Mouse (Mus musculus): ENCODE measurements around the gene Khdc1b. TPM values are rescaled to one million over a fixed set of nuclear protein-coding genes. Genes with fewer than 3 reads are reported as not detected.
"Not testable (repeated sequence)": the region's sequence is repeated elsewhere in the genome, so short reads cannot be mapped to it uniquely, and the experiment has no call there.

Gene Khdc1b
- polyA plus RNA-seq (2014; fragmentation: Nextera tagmentation; extraction: Ambion mirVana), result 0.12 TPM in 2 replicates

DNA sequence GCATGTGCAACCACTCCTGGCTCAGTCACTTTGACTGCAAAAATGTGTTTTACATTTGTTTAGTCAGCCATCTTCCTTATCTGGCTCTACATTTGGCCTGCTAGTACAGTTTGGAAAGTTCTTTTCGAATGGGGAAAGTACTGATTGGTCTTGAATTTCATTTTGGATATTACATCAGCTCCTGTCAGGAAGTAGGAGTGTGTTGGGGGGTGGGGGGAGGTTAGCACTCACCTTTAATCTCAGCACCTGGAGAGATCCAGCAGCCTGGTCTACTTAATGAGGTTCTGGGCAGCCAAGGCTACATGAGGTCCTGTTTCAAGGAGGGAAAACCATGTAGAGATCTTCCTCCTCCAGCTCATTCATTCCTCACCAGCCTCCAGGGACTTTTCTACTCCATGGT, at the start of gene Khdc1b:
TSS of gene Khdc1b (plus strand) at position 301 of the 400 bp plus-strand sequence.
- no peaks in the 10 kb centered on the region for H3K27me3 ChIP-seq (ENCODE audit: control insufficient read depth, insufficient read depth, low read length)
- H3K9ac ChIP-seq (replicated peaks; ENCODE audit: low read length), result no peak within 1 kb of the TSS
- H3K36me3 ChIP-seq (ENCODE audit: control insufficient read depth, insufficient read depth, low read length), result no peaks in the 10 kb centered on the region
- no peak within 1 kb of the TSS for H3K27ac ChIP-seq (replicated peaks; ENCODE audit: low read depth, low read length)
- no peak within 1 kb of the TSS for H3K4me2 ChIP-seq (ENCODE audit: low read length)
- ATAC-seq (ENCODE audit: low FRiP score, low TSS enrichment) (no peak), DNase-seq (no peak)
- WGBS, result 93% methylated on average over 1 of the region's 1 CpGs
- H3K4me1 ChIP-seq (ENCODE audit: control insufficient read depth, insufficient read depth, low read length), result no peaks in the 10 kb centered on the region
- no peaks in the 10 kb centered on the region for H3K9me3 ChIP-seq (ENCODE audit: control insufficient read depth, low read length)
- H3K4me3 ChIP-seq (replicated peaks; ENCODE audit: low read depth, low read length), result no peak within 1 kb of the TSS

- no peak overlapping the region for H3K27ac ChIP-seq (replicated peaks; ENCODE audit: low read depth, low read length)
- no peaks in the 10 kb centered on the region for H3K36me3 ChIP-seq (ENCODE audit: control insufficient read depth, insufficient read depth, low read length)
- DNase-seq, result no peak
- no peak for ATAC-seq (ENCODE audit: low FRiP score, low TSS enrichment)
- H3K9ac ChIP-seq (replicated peaks; ENCODE audit: low read length), result no peak overlapping the region
- no peaks in the 10 kb centered on the region for H3K9me3 ChIP-seq (ENCODE audit: control insufficient read depth, low read length)
- H3K4me3 ChIP-seq (replicated peaks; ENCODE audit: low read depth, low read length), result no peak overlapping the region
- H3K27me3 ChIP-seq (ENCODE audit: control insufficient read depth, insufficient read depth, low read length), result no peaks in the 10 kb centered on the region
- no peaks in the 10 kb centered on the region for H3K4me1 ChIP-seq (ENCODE audit: control insufficient read depth, insufficient read depth, low read length)
- no peak overlapping the region for H3K4me2 ChIP-seq (ENCODE audit: low read length)
Observed at GRCm38 (mm10) chr1:21335836-21336235, 47.5 kb upstream of the Khdc1b start.

DNA sequence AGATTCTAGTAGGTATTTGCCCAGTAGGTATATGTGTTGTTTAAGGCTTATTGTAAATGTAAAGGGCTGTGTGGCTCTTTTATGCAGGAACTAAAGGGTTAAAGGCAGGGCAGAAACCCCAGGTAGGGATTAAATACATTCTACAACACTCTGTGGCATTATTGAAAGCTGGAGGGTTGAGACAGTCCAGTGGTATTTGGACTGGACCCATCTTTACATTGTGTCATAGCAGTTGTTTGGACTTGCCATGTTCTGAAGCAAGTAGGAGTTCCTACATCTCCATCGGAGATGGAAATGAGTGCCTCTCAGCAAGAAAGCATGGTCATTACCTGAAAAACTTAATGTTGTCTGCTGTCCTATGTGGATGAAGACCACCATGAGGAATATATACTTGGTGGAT, 42.6 kb upstream of the Khdc1b start:
- H3K27ac ChIP-seq (replicated peaks; ENCODE audit: low read depth, low read length), result no peak overlapping the region
- H3K4me2 ChIP-seq (ENCODE audit: low read length), result no peak overlapping the region
- 100% methylated on average over 1 of the region's 1 CpGs for WGBS
- no peak for ATAC-seq (ENCODE audit: low FRiP score, low TSS enrichment)
- no peaks in the 10 kb centered on the region for H3K4me1 ChIP-seq (ENCODE audit: control insufficient read depth, insufficient read depth, low read length)
- no peaks in the 10 kb centered on the region for H3K27me3 ChIP-seq (ENCODE audit: control insufficient read depth, insufficient read depth, low read length)
- no peak overlapping the region for H3K4me3 ChIP-seq (replicated peaks; ENCODE audit: low read depth, low read length)
- DNase-seq, result no peak
- H3K36me3 ChIP-seq (ENCODE audit: control insufficient read depth, insufficient read depth, low read length), result no peaks in the 10 kb centered on the region
- H3K9me3 ChIP-seq (ENCODE audit: control insufficient read depth, low read length), result no peaks in the 10 kb centered on the region
- H3K9ac ChIP-seq (replicated peaks; ENCODE audit: low read length), result no peak overlapping the region

DNA sequence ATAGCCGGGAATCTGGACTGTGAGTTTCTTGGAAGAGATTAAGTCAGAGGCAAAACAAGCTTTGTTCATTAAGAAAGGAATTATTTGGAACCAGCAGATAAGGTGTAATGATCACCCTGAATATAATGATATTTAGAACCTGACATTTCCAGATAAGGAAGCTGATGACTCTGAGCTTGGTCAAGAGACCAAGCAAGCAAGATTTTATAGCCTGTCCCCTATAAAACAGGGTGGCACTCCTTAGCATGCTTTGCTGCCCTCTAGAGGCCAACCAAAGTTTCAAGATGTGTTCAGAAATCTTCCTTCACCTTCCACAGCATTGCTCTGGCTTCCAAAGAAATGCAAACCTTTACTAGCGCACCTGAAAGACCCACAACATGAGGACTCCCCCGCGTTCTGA, 39.1 kb upstream of the Khdc1b start:
- Histone ChIP-seq H3K27me3 (ENCODE audit: control insufficient read depth, insufficient read depth, low read length) (no peaks in the 10 kb centered on the region), H3K9me3 (ENCODE audit: control insufficient read depth, low read length) (no peaks in the 10 kb centered on the region), H3K36me3 (ENCODE audit: control insufficient read depth, insufficient read depth, low read length) (no peaks in the 10 kb centered on the region), H3K4me1 (ENCODE audit: control insufficient read depth, insufficient read depth, low read length) (no peaks in the 10 kb centered on the region), H3K27ac (replicated peaks; ENCODE audit: low read depth, low read length) (no peak overlapping the region), H3K4me3 (replicated peaks; ENCODE audit: low read depth, low read length) (no peak overlapping the region), H3K4me2 (ENCODE audit: low read length) (no peak overlapping the region), H3K9ac (replicated peaks; ENCODE audit: low read length) (no peak overlapping the region)
- DNase-seq, result peak; percentile 83
- WGBS, result 59% methylated on average over 4 of the region's 4 CpGs
- no peak for ATAC-seq (ENCODE audit: low FRiP score, low TSS enrichment)

DNA sequence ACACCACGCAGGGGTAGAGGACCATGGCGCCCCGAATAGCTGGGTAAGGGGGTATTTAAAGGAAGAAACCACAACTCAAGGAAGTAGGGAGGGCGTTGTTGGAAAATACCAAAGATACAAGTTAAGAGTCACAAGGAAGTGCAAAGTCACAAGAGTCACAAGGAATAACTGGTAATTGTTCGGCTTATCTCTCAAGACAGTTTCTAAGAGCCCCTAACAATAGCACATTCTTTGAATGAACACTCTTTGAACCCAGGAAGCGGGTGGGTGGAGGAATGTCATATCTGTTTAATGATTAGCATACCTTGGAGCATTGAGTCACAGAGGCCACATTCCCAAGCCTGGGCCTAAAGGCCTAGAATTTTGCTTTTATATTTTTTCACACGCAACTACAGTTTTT, 38.6 kb upstream of the Khdc1b start:
- H3K4me2 ChIP-seq (ENCODE audit: low read length); H3K27ac ChIP-seq (replicated peaks; ENCODE audit: low read depth, low read length); H3K36me3 ChIP-seq (ENCODE audit: control insufficient read depth, insufficient read depth, low read length); H3K9ac ChIP-seq (replicated peaks; ENCODE audit: low read length); H3K9me3 ChIP-seq (ENCODE audit: control insufficient read depth, low read length); H3K27me3 ChIP-seq (ENCODE audit: control insufficient read depth, insufficient read depth, low read length); H3K4me1 ChIP-seq (ENCODE audit: control insufficient read depth, insufficient read depth, low read length); H3K4me3 ChIP-seq (replicated peaks; ENCODE audit: low read depth, low read length); ATAC-seq (ENCODE audit: low FRiP score, low TSS enrichment); DNase-seq: not testable (repeated sequence)
- 92% methylated on average over 7 of the region's 7 CpGs for WGBS

DNA sequence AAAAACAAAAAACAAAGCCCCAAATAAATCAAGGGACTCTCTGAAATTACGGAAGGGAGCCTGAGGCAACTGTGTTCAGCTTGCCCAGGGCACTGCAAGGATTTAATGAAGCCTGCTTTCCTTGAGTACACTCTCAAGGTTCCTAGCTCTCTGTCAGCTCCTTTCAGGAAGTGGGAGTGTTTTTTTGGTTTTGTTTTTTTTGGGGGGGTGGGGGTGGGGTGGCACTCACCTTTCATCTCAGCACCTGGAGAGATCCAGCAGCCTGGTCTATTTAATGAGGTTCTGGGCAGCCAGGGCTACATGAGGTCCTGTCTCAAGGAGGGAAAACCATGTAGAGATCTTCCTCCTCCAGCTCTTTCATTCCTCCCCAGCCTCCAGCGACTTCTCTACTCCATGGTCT, 34.0 kb upstream of the Khdc1b start, which contains the start of gene Khdc1a:
TSS of gene Khdc1a (plus strand) at position 301 of the 400 bp plus-strand sequence.
- no peak for ATAC-seq (ENCODE audit: low FRiP score, low TSS enrichment)
- H3K27ac ChIP-seq (replicated peaks; ENCODE audit: low read depth, low read length), result no peak within 1 kb of the TSS
- H3K9me3 ChIP-seq (ENCODE audit: control insufficient read depth, low read length), result no peaks in the 10 kb centered on the region
- no peak within 1 kb of the TSS for H3K4me2 ChIP-seq (ENCODE audit: low read length)
- H3K27me3 ChIP-seq (ENCODE audit: control insufficient read depth, insufficient read depth, low read length), result no peaks in the 10 kb centered on the region
- 74% methylated on average over 2 of the region's 2 CpGs for WGBS
- H3K4me3 ChIP-seq (replicated peaks; ENCODE audit: low read depth, low read length), result no peak within 1 kb of the TSS
- H3K36me3 ChIP-seq (ENCODE audit: control insufficient read depth, insufficient read depth, low read length), result no peaks in the 10 kb centered on the region
- DNase-seq, result no peak
- no peak within 1 kb of the TSS for H3K9ac ChIP-seq (replicated peaks; ENCODE audit: low read length)
- H3K4me1 ChIP-seq (ENCODE audit: control insufficient read depth, insufficient read depth, low read length), result no peaks in the 10 kb centered on the region

- H3K9me3 ChIP-seq (ENCODE audit: control insufficient read depth, low read length); ATAC-seq (ENCODE audit: low FRiP score, low TSS enrichment); H3K27ac ChIP-seq (replicated peaks; ENCODE audit: low read depth, low read length); H3K4me1 ChIP-seq (ENCODE audit: control insufficient read depth, insufficient read depth, low read length); DNase-seq; H3K4me3 ChIP-seq (replicated peaks; ENCODE audit: low read depth, low read length); H3K27me3 ChIP-seq (ENCODE audit: control insufficient read depth, insufficient read depth, low read length); H3K4me2 ChIP-seq (ENCODE audit: low read length); H3K36me3 ChIP-seq (ENCODE audit: control insufficient read depth, insufficient read depth, low read length); H3K9ac ChIP-seq (replicated peaks; ENCODE audit: low read length): not testable (repeated sequence)
- WGBS, result 74% methylated on average over 1 of the region's 1 CpGs
Observed at GRCm38 (mm10) chr1:21368031-21368430, 15.3 kb upstream of the Khdc1b start, which contains the start of gene Khdc1c. Gene Khdc1c (plus strand): TSS chr1:21368331.

DNA sequence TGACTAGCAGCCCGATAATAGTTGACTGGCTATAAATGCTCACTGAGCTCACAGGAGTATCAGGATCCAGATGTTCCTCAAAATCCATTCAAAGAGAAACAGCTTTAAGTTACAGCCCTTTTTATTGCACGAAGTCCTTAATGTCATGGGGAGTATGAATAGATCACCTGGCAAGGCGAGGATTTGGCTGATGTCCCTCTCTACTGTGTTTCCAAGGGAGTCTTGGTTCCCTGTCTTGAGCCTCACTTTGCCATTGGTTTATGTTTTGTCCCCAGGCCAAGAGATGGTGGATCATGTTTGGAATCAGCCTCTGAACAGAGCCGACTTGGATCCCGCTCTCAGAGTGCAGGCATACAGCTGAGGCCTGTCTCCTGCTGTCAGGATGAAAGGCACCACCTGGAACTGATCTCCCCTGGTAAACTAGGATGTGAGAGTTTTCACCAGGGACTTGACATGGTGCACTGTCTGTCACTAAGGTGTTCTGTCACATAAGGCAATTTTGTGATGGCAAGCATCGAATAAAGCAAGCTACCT, 7.8 kb downstream of the Khdc1b start:
- no peak overlapping the region for H3K4me2 ChIP-seq (ENCODE audit: low read length)
- no peak overlapping the region for H3K27ac ChIP-seq (replicated peaks; ENCODE audit: low read depth, low read length)
- DNase-seq (no peak), ATAC-seq (ENCODE audit: low FRiP score, low TSS enrichment) (no peak)
- WGBS, result 86% methylated on average over 6 of the region's 6 CpGs
- H3K4me3 ChIP-seq (replicated peaks; ENCODE audit: low read depth, low read length), result no peak overlapping the region
- no peak overlapping the region for H3K9ac ChIP-seq (replicated peaks; ENCODE audit: low read length)
- no peaks in the 10 kb centered on the region for H3K36me3 ChIP-seq (ENCODE audit: control insufficient read depth, insufficient read depth, low read length)
- H3K27me3 ChIP-seq (ENCODE audit: control insufficient read depth, insufficient read depth, low read length), result no peaks in the 10 kb centered on the region
- no peaks in the 10 kb centered on the region for H3K9me3 ChIP-seq (ENCODE audit: control insufficient read depth, low read length)
- H3K4me1 ChIP-seq (ENCODE audit: control insufficient read depth, insufficient read depth, low read length), result no peaks in the 10 kb centered on the region

GRCm38 (mm10) chr1:21402804-21403203, 19.4 kb downstream of the Khdc1b start:
- Histone ChIP-seq H3K9me3 (ENCODE audit: control insufficient read depth, low read length) (no peaks in the 10 kb centered on the region), H3K4me2 (ENCODE audit: low read length) (no peak overlapping the region), H3K4me1 (ENCODE audit: control insufficient read depth, insufficient read depth, low read length) (no peaks in the 10 kb centered on the region), H3K36me3 (ENCODE audit: control insufficient read depth, insufficient read depth, low read length) (no peaks in the 10 kb centered on the region), H3K27me3 (ENCODE audit: control insufficient read depth, insufficient read depth, low read length) (no peaks in the 10 kb centered on the region), H3K27ac (replicated peaks; ENCODE audit: low read depth, low read length) (no peak overlapping the region), H3K4me3 (replicated peaks; ENCODE audit: low read depth, low read length) (no peak overlapping the region), H3K9ac (replicated peaks; ENCODE audit: low read length) (no peak overlapping the region)
- DNase-seq, result no peak
- no peak for ATAC-seq (ENCODE audit: low FRiP score, low TSS enrichment)
- WGBS, result 88% methylated on average over 8 of the region's 8 CpGs

Measured in midbrain, embryonic 14.5 days (tissue).